Mouse (Mus musculus) kidney, postnatal 4 days (tissue): Measurements from ENCODE around the gene Olfr535.
A peak's percentile ranks its signal among the peaks of the same experiment; 100 is the strongest.
"Not testable (repeated sequence)": the region's sequence is repeated elsewhere in the genome, so short reads cannot be mapped to it uniquely, and the experiment has no call there.

ENCODE experiments used
- DNase-seq, 2 experiments: peaks; one replicate each; pipeline ENCODE4 v3.0.0; 2021; ENCODE audit warnings: mixed read lengths in 2 of 2

The Olfr535 gene

GRCm38 (mm10) chr7:140483916-140484315, at the start of gene Olfr535:
Gene Olfr535 (plus strand): TSS chr7:140484216.
- no peak for DNase-seq

GRCm38 (mm10) chr7:140443141-140443540, 40.9 kb upstream of the Olfr535 start:
- no peak for DNase-seq

- DNase-seq: not testable (repeated sequence)
Observed at GRCm38 (mm10) chr7:140463070-140463469, 20.9 kb upstream of the Olfr535 start, which contains the start of gene Olfr533. Gene Olfr533 (plus strand): TSS chr7:140463370.

- no peak for DNase-seq
Observed at GRCm38 (mm10) chr7:140477886-140478285, 6.1 kb upstream of the Olfr535 start.

GRCm38 (mm10) chr7:140478733-140479132, 5.3 kb upstream of the Olfr535 start:
- no peak for DNase-seq

- DNase-seq: no peak
Observed at GRCm38 (mm10) chr7:140488981-140489380, 5.0 kb downstream of the Olfr535 start.

GRCm38 (mm10) chr7:140494231-140494630, 10.2 kb downstream of the Olfr535 start:
- DNase-seq: no peak

- no peak for DNase-seq
Observed at GRCm38 (mm10) chr7:140494702-140495101, 10.7 kb downstream of the Olfr535 start.

GRCm38 (mm10) chr7:140507346-140508021, 23.5 kb downstream of the Olfr535 start, which contains the start of gene Olfr536:
Gene Olfr536 (minus strand): TSS chr7:140507396.
- DNase-seq: peak in 1 of 2 experiments; percentile 3

GRCm38 (mm10) chr7:140539746-140540145, 55.7 kb downstream of the Olfr535 start:
- no peak for DNase-seq
